Mouse (Mus musculus): ENCODE data around the gene Fam20c. TPM values are rescaled to one million over a fixed set of nuclear protein-coding genes. Genes with fewer than 3 reads are reported as not detected.
A peak's percentile ranks its signal among the peaks of the same experiment; 100 is the strongest.

Gene Fam20c
- polyA plus RNA-seq, 1 experiment from 2014 or later: 19.8 TPM

DNA sequence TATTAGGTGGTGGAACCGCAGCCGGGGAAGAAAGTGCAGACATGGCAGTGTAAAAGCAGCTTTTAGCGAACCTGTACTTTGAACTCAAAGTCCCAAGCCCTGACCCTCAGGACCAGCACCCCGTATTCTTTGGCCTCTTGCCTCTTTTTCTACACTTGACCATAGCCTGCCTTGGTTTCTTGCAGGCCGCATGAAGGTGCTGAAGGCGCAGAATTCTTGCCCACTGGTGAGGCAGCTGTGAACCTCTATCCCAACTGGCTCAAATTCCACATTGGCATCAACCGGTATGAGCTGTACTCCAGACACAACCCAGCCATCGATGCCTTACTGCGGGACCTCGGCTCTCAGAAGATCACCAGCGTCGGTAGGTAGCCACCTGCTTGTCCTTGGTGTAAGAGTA is 3.3 kb downstream of the Fam20c start:
- Histone ChIP-seq H3K27ac (peak overlapping the region; percentile 92), H3K4me1 (peaks cover 56% of the 10 kb centered on the region), H3K9me3 (replicated peaks) (no peaks in the 10 kb centered on the region), H3K36me3 (peaks cover 41% of the 10 kb centered on the region), H3K27me3 (peaks cover 27% of the 10 kb centered on the region), H3K4me3 (replicated peaks) (peak overlapping the region; percentile 66), H3K4me2 (peak overlapping the region; percentile 94), H3K9ac (no peak overlapping the region)
- 89% methylated on average over 12 of the region's 12 CpGs for WGBS
- no peak for ATAC-seq (replicated peaks; ENCODE audit: low FRiP score)

DNA sequence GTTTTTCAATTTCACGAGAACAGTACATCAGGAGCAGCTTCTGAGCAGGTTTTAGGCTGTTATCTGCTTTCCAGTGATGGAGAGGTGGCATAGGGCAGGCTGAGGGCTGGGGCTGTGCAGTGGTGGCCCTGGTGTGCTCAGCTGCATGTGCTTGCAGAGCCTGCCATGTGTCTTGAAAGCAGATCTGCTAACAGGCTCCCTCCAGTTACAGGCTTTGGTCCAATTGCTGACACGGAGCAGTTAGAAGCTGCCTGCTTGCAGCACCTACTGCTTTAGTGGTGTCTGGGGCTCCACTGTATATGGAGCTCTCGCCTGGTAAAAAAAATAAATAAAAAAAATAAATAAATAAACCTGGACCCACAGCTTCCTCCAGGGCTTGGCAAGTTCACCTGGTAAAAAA is 4.2 kb downstream of the Fam20c start:
- H3K4me3 ChIP-seq (replicated peaks): no peak overlapping the region
- H3K27ac ChIP-seq: 0 out of 2 replicates have a peak overlapping the region, but pooled peaks have one; percentile 1
- 73% methylated on average over 3 of the region's 3 CpGs for WGBS
- ATAC-seq (replicated peaks; ENCODE audit: low FRiP score): no peak
- H3K9me3 ChIP-seq (replicated peaks): no peaks in the 10 kb centered on the region
- peaks cover 27% of the 10 kb centered on the region for H3K27me3 ChIP-seq
- peaks cover 48% of the 10 kb centered on the region for H3K36me3 ChIP-seq
- no peak overlapping the region for H3K9ac ChIP-seq
- peaks cover 50% of the 10 kb centered on the region for H3K4me1 ChIP-seq
- no peak overlapping the region for H3K4me2 ChIP-seq

- ATAC-seq (replicated peaks; ENCODE audit: low FRiP score): no peak
- H3K27me3 ChIP-seq: peaks cover 11% of the 10 kb centered on the region
- 60% methylated on average over 5 of the region's 5 CpGs for WGBS
- no peak overlapping the region for H3K4me3 ChIP-seq (replicated peaks)
- no peak overlapping the region for H3K27ac ChIP-seq
- H3K36me3 ChIP-seq: peaks cover 63% of the 10 kb centered on the region
- no peak overlapping the region for H3K9ac ChIP-seq
- H3K4me1 ChIP-seq: peaks cover 22% of the 10 kb centered on the region
- H3K9me3 ChIP-seq (replicated peaks): no peaks in the 10 kb centered on the region
- no peak overlapping the region for H3K4me2 ChIP-seq
Observed at GRCm38 (mm10) chr5:138761836-138762334, 7.6 kb downstream of the Fam20c start.

DNA sequence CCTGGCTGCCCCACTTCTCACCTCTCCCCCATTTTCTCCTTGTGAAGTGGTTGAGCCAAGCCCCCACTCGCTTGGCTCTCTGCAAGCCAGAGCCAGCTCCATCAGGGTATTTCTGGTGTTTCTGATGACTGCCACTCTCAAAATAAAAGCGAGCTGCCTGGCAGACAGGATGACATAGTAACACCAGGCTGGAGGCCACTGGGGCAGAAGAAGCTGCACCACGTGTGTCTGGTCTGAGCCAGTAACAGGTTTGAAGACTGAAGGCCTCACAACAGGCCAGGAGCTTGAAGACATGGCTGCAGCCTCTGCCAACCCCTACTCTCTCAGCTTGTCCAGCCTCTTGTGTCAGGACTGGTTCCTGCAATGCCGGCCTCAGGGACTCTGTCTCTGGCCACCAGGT is 8.0 kb downstream of the Fam20c start:
- H3K27ac ChIP-seq: no peak overlapping the region
- H3K4me1 ChIP-seq: peaks cover 17% of the 10 kb centered on the region
- H3K36me3 ChIP-seq: peaks cover 63% of the 10 kb centered on the region
- H3K27me3 ChIP-seq: peaks cover 6% of the 10 kb centered on the region
- no peaks in the 10 kb centered on the region for H3K9me3 ChIP-seq (replicated peaks)
- H3K4me3 ChIP-seq (replicated peaks): no peak overlapping the region
- 77% methylated on average over 4 of the region's 4 CpGs for WGBS
- no peak overlapping the region for H3K9ac ChIP-seq
- no peak overlapping the region for H3K4me2 ChIP-seq
- no peak for ATAC-seq (replicated peaks; ENCODE audit: low FRiP score)

- 82% methylated on average over 8 of the region's 8 CpGs for WGBS
- Histone ChIP-seq H3K9ac (no peak overlapping the region), H3K4me2 (no peak overlapping the region)
Observed at GRCm38 (mm10) chr5:138764601-138765000, 10.3 kb downstream of the Fam20c start.

GRCm38 (mm10) chr5:138767650-138768049 is 13.3 kb downstream of the Fam20c start:
- Histone ChIP-seq H3K27me3 (no peaks in the 10 kb centered on the region), H3K4me1 (no peaks in the 10 kb centered on the region), H3K27ac (no peak overlapping the region), H3K4me3 (replicated peaks) (no peak overlapping the region), H3K36me3 (peaks cover 40% of the 10 kb centered on the region), H3K9me3 (replicated peaks) (no peaks in the 10 kb centered on the region), H3K4me2 (no peak overlapping the region), H3K9ac (no peak overlapping the region)
- ATAC-seq (replicated peaks; ENCODE audit: low FRiP score): no peak
- WGBS: 73% methylated on average over 11 of the region's 11 CpGs

More at GRCm38 (mm10) chr5:138764601-138765000, 10.3 kb downstream of the Fam20c start:
- Histone ChIP-seq H3K27me3 (no peaks in the 10 kb centered on the region), H3K27ac (no peak overlapping the region), H3K36me3 (peaks cover 60% of the 10 kb centered on the region), H3K4me3 (replicated peaks) (no peak overlapping the region), H3K4me1 (0 out of 2 replicates have a peak, but pooled peaks cover 3% of the 10 kb centered on the region), H3K9me3 (replicated peaks) (no peaks in the 10 kb centered on the region)
- ATAC-seq (replicated peaks; ENCODE audit: low FRiP score): no peak

DNA sequence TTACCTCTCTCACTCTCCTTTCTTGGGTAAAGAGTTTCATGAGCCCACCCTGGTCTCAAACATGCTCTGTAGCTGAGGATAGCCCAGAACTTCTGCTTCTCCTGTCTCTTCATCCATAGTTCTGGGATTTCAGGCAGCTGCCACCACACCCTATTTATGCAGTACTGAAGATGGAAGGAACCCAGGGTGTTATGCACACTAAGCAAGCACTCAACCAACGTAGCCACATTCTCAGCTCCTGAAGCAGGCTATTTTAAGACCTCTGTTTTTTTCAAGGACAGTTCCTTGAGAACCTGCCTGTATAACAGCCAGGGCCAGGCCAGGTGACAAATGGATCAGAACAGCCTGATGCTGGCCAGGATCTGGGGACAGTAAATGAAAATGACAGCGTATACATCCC is 14.4 kb downstream of the Fam20c start:
- H3K4me3 ChIP-seq (replicated peaks): no peak overlapping the region
- no peak overlapping the region for H3K9ac ChIP-seq
- no peak overlapping the region for H3K27ac ChIP-seq
- H3K4me1 ChIP-seq: no peaks in the 10 kb centered on the region
- no peak overlapping the region for H3K4me2 ChIP-seq
- WGBS: 81% methylated on average over 2 of the region's 2 CpGs
- ATAC-seq (replicated peaks; ENCODE audit: low FRiP score): no peak
- H3K27me3 ChIP-seq: no peaks in the 10 kb centered on the region
- H3K9me3 ChIP-seq (replicated peaks): no peaks in the 10 kb centered on the region
- peaks cover 33% of the 10 kb centered on the region for H3K36me3 ChIP-seq

GRCm38 (mm10) chr5:138769126-138769525 is 14.8 kb downstream of the Fam20c start:
- Histone ChIP-seq H3K9ac (no peak overlapping the region), H3K4me2 (no peak overlapping the region), H3K4me3 (replicated peaks) (no peak overlapping the region), H3K9me3 (replicated peaks) (no peaks in the 10 kb centered on the region), H3K36me3 (peaks cover 31% of the 10 kb centered on the region), H3K4me1 (no peaks in the 10 kb centered on the region), H3K27ac (no peak overlapping the region), H3K27me3 (no peaks in the 10 kb centered on the region)
- ATAC-seq (replicated peaks; ENCODE audit: low FRiP score): no peak
- WGBS: 86% methylated on average over 5 of the region's 5 CpGs

GRCm38 (mm10) chr5:138775096-138775495 is 20.8 kb downstream of the Fam20c start:
- no peak for ATAC-seq (replicated peaks; ENCODE audit: low FRiP score)
- H3K4me3 ChIP-seq (replicated peaks): no peak overlapping the region
- WGBS: 91% methylated on average over 5 of the region's 5 CpGs

GRCm38 (mm10) chr5:138776346-138776745 is 22.0 kb downstream of the Fam20c start:
- no peak for ATAC-seq (replicated peaks; ENCODE audit: low FRiP score)
- 79% methylated on average over 1 of the region's 1 CpGs for WGBS
- no peaks in the 10 kb centered on the region for H3K9me3 ChIP-seq (replicated peaks)
- no peak overlapping the region for H3K9ac ChIP-seq
- no peak overlapping the region for H3K27ac ChIP-seq
- H3K27me3 ChIP-seq: no peaks in the 10 kb centered on the region
- H3K4me3 ChIP-seq (replicated peaks): no peak overlapping the region
- H3K4me1 ChIP-seq: peaks cover 25% of the 10 kb centered on the region
- peaks cover 21% of the 10 kb centered on the region; the same call in 1 of the 2 replicates for H3K36me3 ChIP-seq
- H3K4me2 ChIP-seq: no peak overlapping the region

More at GRCm38 (mm10) chr5:138775096-138775495, 20.8 kb downstream of the Fam20c start:
- Histone ChIP-seq H3K9me3 (replicated peaks) (no peaks in the 10 kb centered on the region), H3K27me3 (no peaks in the 10 kb centered on the region), H3K27ac (no peak overlapping the region), H3K36me3 (peaks cover 21% of the 10 kb centered on the region; the same call in 1 of the 2 replicates), H3K4me1 (peaks cover 18% of the 10 kb centered on the region), H3K9ac (no peak overlapping the region), H3K4me2 (no peak overlapping the region)

DNA sequence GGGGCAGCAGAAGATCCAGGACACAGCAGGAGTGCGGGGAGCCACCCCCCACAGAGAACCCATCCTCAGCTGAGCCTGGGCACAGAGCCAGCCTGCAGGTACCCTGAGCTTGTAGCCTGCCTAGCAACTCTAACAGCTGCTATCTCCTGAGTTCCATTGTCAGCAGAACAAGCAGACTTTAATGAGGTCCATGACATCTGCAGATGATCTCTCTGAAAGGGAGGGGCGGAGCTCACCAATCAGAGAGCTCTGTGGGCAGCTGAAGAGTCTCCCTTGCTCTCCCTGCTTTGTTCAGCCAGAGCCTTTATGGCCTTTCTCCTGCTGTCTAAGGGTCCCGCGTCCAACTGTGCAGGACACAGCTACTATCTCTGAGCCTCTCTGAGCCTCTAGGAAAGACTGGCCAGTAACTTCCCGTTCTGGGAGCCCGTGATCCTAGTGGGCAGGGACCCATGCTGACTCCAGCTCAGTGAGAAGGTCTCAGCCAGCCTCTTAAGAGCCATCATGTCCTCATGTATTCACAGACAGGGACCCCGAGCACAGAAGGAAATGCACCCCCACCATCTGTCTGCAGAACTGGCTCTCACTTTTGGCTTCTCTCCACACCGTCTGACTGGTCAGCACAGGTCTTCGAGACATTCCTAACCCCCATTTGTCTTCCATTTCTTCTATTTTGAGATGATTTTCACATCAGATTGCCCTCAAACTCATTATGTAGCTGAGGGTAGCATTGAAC is 24.6 kb downstream of the Fam20c start:
- 40% methylated on average over 9 of the region's 9 CpGs for WGBS
- no peaks in the 10 kb centered on the region for H3K27me3 ChIP-seq
- H3K9me3 ChIP-seq (replicated peaks): no peaks in the 10 kb centered on the region
- peak; percentile 68 for ATAC-seq (replicated peaks; ENCODE audit: low FRiP score)
- no peak overlapping the region for H3K9ac ChIP-seq
- H3K4me3 ChIP-seq (replicated peaks): no peak overlapping the region
- no peak overlapping the region for H3K4me2 ChIP-seq
- peaks cover 25% of the 10 kb centered on the region for H3K4me1 ChIP-seq
- no peak overlapping the region for H3K27ac ChIP-seq
- peaks cover 12% of the 10 kb centered on the region; the same call in 1 of the 2 replicates for H3K36me3 ChIP-seq

DNA sequence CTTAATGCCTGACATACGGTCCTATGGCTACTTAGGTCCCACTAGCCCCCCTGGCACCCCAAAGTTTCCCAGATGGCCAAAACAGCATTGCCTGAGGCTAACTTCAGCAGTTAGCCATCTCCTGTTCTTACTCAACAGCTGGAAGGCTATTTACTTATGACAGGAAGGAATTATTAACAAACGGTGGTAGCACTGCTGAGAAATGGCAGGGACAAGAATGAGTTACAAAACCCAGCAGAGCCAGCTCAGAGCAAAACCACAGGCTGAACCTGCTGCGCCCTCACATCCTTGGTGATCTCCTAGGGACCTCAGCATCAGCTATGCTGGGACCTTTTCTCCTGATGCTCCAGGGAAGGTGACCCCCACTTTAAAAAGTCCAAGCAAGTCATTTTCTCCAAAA is 25.3 kb downstream of the Fam20c start:
- H3K4me2 ChIP-seq: no peak overlapping the region
- no peaks in the 10 kb centered on the region for H3K27me3 ChIP-seq
- peaks cover 12% of the 10 kb centered on the region; the same call in 1 of the 2 replicates for H3K36me3 ChIP-seq
- no peak overlapping the region for H3K4me3 ChIP-seq (replicated peaks)
- peaks cover 29% of the 10 kb centered on the region for H3K4me1 ChIP-seq
- no peaks in the 10 kb centered on the region for H3K9me3 ChIP-seq (replicated peaks)
- ATAC-seq (replicated peaks; ENCODE audit: low FRiP score): no peak
- WGBS: 71% methylated on average over 3 of the region's 3 CpGs
- H3K27ac ChIP-seq: no peak overlapping the region
- no peak overlapping the region for H3K9ac ChIP-seq
